Mouse (Mus musculus) CD4-positive, CD25-positive, alpha-beta regulatory T cell, adult 4 months (primary cell): ENCODE data around the gene Rab12. TPM values are rescaled to one million over a fixed set of nuclear protein-coding genes. Genes with fewer than 3 reads are reported as not detected.

ENCODE experiments used
- ATAC-seq: one replicate; pipeline ENCODE4 v1.8.0; 2017
- polyA plus RNA-seq, 2 experiments: library from polyadenylated mRNA; unstranded; fragments of 100-300 nt; shearing (Covaris generic); gene quantifications; one replicate each; pipeline ENCODE4 v1.2.1; 2017

Rab12 gene
- polyA plus RNA-seq, 2 experiments from 2014 or later, result 13.5 to 15.9 TPM

DNA sequence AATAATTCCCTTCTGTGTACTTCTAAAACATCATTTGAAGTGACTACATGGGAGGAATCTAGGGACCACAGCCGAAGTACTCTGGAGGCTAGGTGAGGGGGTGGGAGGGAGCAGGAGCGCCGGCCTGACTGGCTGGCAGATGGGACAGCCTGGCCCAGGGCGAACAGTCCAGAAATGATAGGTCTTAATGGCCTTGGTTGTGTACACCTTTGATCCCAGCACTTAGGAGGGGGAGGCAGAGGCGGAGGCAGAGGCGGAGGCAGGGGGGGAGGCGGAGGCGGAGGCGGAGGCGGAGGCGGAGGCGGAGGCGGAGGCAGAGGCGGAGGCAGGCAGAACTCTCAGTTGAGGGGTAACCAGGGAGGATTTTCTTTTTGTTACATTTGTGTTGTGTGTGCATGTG is 20.9 kb downstream of the Rab12 start:
- ATAC-seq, result no peak

DNA sequence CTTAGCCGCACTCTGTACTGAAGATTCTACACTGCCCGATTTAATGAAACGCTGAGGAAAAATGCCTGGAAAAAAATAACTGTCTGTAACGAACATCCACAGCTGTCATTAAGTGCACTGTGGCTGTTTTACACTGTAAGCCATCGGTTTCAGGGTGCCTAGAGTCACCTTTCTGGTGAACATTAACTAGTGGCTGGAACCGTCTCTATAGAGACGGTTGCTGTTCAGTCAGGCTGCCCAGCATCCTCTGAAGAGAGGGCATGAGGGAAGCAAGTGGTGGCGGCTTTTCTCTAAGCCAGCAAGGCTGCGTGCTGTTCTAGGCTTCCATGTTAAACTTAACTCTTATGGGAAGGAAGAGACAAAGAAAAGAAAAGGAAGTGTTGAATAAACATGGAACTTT is 22.9 kb downstream of the Rab12 start:
- ATAC-seq, result no peak

DNA sequence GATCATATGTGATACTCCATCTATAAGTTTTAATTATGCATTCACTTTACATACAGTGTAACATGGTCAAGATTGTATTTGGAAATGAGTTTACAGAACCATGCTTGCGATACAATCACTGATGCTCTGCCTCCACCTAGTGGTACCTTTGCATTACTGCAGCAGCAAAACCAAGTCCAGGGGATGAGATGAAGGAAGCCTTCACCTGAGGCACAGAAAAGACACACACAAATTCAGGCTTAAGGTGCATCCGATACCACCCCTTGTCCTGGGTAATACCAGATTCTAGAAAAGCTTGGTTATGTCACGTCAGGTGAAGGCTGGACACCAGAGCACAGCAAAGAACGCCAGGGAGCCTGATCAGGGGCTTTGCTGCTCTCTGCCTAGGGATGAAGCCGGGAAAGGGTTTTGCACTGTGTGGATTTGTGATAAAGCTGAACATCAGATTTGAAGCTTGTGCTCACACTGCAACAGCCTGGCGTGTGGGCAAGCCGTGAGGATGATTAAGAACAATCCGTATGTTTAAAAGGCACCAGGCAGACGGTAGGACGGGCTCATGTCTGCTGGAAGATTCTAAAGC is 29.4 kb downstream of the Rab12 start:
- peak; percentile 72 for ATAC-seq

DNA sequence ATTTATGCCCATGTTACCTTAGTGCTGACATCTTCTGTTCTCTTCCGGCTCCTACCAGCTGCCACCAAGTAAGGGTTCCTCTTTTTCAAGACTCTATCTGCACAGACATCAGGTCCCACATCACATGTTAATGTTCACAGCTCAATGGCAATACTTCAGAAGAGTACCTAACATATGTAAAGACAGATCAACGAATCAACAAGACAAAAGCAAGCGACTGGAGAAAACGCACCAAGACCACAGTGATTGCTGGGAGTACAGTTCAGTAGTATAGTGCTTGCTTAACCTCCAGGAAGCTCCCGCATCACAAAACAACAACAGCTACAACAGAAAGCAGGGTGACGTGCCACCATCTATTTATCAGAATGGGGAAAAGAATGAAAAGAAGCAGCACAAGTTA is 33.0 kb downstream of the Rab12 start:
- ATAC-seq, result no peak

DNA sequence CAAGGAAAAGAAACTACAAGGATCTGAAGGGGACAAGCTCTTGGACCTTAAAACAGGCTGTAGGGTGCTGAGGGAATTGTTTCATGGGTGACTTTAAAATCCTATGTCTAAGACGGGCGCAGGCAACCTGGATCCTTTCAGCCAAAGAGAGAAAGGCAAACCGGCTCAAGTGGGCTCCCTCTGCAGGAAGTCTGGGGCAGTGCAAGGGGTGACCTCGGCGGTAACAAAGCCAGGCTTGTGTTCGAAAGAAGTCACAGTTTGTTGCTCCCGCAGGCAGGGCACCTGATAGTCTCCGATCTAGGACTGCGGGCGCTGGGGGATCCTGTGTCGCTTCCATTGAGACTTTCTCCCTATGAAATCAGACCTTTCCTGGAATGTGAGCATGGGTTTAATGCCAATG is 33.8 kb downstream of the Rab12 start:
- peak; percentile 83 for ATAC-seq

DNA sequence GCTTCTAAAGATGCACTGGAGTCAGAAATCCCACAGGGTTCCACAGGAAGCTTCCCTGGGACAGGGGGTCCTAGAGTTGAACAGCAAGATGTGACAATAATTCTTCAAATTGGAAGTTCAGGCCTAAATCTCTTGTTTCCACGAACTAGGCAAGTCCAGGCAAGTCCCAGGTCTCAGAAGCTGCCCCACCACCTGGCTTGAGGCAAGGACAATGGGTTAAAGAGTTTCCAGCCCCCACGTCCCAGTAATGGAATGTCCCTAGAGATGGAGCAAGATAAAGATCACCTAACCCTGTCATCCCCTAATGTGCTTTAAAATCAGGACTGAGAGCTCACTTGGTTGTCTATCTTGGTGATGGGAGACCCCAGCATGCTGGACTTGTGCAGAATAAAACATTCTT is 34.6 kb downstream of the Rab12 start:
- no peak for ATAC-seq

DNA sequence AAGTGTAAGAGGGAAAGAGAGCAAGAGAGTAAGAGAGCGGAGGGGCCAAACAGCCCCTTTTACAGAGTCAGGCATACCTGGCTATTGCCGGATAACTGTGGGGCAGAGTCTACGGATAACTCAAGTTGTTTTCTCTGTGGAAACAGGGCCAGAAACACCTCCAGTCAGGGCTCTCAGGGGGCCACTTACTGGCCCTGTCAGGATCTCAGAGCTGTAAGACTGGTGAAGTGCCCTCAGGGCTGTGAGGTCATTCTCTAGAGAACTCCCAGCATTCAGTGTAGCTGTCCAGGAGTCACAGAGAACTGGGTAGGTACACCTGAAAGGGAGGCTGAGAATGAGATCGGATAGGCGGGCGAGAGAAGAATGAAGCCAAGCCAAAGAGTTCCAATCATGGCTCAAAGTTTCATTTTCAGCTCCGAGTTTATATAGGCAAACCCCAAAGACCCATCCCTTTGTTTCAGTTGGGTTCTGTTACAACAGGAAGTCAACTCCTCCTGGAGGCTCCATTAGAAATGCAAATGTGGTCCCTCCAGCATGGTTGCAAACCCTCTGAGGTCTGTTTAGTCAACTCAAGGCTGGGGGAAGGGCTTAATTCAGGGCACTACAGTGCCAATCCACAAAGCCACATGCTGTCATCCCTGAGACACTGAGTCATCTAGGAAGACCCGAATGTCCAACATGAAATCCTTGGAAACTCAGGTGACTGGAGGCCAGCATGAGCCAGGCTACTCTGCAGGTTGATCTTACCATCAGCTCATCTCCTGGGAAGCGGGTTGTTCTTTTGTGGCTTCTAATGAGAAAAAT is 35.7 kb downstream of the Rab12 start:
- ATAC-seq, result no peak

DNA sequence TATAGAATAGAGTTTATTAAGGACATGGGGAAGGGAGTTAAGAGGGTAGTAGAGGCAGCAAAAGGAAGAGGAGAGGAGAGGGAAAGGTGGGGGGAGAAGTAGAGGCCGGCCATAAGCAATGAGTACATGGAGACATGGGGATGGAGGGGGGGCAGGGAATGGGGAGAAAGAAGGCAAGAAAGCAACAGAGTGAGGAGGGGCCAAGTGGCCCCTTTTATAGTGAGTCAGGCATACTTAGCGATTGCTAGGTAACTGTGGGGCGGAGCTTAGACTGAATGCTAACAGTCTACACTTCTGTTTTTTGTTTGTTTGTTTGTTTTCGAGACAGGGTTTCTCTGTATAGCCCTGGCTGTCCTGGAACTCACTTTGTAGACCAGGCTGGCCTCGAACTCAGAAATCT is 38.2 kb downstream of the Rab12 start:
- no peak for ATAC-seq

DNA sequence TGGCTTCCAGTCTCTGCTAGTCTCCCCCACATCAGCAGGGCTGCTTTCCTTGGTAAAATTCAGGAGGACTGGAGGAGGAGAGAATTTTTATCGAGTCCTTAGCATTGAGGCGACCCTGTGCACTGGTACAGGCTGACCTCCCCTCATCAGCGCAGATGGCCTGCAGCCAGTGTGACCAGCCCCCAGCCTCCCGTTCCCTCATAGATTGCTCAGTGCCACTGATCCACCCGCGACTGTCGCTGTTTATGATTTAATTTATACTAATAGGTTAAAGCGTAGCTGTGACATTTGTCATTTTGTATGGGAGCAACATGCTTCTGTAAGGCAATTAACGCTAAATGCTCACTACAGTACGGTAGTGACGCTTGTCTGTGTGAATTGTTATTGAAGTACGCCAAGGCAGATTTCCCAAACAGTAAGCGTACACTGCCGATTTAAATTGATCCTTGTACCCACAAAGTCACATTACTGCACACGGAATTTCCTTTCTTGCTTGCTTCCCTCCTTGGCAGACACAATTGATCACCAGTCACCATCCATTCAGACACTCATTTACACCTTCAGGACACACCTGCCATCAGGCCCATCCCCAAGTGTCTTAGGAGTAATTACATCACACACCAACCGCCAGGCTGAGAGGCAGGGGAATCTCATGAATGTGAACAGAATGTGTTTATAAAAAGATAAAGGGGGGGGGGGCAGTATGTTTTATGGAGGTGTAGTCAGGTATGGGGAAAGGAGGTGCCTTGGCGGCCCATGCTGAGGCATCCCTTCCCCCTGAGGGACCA is 38.8 kb downstream of the Rab12 start:
- ATAC-seq, result no peak

DNA sequence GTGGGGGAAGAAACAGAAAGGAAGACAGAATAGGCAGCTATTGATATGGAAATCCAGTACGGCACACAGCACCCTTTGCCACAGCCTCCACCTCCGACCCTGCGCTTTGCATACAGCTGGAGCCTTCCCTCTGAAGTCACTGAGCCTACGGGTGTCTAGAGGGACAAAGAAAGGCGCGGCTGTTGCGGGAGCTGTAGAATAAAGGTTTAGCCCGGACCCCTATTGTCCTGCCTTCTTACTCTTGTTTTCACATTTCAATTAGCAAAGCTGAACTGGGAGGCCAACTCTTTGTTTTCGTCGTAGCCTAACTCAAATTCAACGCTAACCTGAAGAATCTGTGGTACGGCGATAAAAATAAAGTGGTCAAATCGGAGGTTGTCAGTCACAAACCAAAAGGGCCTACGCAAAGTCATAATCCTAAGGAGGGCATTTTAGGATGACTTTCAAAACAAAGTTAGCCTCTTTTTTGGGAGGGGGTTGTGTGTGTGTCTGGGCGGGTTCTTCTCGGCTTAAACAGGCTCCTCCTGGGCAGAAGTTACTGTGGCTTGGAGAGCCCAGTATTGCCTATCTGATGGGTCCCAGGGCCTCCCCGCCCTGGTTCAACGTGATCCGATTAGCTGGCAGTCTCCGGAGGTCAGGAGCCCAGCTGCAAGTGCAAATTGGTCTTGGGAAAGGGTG is 39.6 kb downstream of the Rab12 start:
- no peak for ATAC-seq

DNA sequence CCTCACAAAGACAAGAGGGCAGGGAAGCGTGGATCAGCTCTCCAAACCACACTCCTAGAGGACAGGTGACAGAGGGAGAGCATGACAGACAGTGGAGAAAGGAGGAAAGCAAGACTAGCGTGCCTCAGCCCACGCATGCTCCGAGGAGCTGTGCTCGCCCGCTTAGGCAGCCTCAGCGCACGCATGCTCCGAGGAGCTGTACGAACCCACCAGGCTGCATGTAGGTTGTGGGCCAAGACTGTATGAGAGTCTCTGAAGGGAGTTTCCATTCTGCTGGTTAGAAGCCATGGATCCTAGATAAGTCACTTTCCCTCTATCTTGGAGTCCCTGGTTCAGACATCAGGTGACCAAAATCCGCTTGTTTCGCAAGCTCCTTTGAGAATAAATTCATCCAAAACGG is 40.2 kb downstream of the Rab12 start:
- no peak for ATAC-seq

DNA sequence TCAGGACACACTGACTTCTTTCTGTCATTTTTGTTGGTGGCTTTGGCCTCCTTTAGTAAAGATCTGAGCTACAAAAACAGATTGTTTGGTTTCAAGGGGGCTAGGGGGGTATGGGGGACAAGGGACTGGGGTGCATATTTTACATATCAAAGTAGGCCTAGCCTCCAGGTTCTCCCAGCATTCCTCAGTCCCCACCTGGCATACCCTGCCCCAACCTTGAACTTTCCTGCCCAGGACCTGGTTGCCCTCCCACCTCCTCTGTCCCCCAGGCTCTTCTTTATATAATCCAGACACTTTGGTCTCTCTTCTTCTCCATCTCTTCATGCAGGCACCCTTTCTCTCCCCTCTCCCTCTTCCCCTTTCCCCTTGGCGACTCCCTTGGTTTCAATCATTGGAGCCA is 46.3 kb downstream of the Rab12 start:
- ATAC-seq, result no peak

DNA sequence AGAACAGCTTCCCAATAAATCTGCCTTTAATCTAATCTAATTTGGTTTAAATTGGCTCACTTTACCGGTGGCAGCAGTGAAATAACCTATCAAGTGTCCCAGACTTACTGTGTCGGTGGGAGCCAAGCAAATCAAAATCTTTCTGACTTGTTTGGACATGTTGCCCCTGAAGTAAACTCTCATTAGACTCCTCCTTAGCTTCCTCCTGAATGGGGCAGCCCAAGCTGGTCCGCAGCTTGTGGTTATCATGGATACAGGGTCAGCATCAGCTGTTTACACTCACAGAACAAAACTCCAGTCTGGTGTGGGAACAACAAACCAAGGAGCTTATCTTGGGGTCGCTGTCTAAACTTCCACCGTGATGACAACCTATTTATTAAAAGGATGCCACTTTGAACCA is 47.8 kb downstream of the Rab12 start:
- no peak for ATAC-seq

DNA sequence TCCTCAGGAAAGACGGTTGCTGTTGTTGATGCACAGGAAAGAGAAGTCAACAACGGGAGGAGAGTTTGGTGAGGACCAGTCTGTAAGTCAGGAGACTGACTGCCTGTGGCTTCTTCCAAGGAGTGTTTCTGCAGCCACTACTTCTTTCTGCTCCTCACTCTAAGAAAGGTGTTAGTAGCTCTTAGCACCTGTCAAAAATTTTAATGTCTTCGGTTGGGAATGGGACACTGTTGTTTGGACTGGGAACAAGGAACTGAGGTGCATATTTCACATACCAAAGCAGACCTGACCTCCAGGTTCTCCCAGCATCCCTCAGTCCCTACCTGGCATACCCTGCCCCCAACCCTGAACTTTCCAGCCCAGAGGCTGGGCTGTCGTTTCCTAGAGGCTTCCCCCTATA is 48.3 kb downstream of the Rab12 start:
- no peak for ATAC-seq

DNA sequence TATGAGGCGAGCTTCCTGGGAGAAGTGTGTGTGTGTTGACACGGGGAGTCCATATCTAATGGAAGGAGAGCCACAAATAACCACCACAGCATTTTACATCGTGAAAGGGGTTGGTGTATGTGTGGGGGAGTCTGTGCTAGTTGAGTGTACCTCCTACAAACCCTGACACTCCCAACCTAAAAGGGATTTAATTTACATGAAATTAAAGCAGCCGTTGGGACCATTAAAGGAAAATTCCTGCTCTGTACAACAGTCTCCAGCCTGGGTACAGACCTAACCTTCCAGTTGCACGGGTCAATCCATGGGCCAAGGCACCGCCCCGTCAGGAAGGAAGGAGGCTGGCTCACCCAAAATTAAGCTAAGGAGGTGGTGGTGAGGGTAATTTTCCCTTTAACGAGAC is 49.5 kb downstream of the Rab12 start:
- ATAC-seq, result no peak

DNA sequence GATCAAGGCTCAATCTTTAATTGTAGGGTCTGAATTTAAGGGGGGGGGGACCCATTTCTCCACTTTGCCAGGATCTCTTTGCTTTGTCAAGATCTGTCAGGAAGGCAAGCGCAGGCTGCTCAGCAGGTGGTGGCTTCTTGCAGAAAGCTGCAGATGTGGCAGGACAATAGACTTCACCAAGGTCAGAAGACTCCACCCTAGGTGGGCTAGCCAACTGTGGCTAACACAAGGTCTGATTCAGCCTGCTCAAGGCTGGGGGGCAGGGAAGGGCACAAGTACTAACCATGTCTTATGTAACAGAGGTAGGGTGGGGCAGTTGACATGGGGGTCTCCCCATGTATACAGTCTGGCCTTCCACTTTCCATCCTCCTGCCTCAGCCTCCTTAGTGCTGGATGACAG is 62.3 kb downstream of the Rab12 start:
- ATAC-seq, result no peak

DNA sequence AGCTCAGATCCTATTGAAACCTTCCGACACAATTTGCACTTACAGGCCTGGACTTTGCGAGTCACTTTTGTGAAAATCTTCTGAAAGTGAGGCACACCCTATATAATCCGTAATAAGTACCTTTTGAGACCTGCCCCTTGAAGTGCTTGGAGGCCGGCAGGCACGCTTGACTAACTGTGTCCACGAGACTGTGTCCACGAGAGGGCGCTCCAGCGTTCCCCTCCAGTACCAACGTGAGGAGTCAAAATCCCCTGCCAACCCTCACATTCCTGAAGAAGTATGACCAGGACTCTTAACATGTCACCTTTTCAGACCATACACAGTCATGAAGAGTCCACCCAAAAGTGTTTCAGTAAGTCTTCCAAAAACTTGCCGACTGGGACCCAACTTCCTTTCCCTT is 68.4 kb downstream of the Rab12 start:
- ATAC-seq, result peak; percentile 44

DNA sequence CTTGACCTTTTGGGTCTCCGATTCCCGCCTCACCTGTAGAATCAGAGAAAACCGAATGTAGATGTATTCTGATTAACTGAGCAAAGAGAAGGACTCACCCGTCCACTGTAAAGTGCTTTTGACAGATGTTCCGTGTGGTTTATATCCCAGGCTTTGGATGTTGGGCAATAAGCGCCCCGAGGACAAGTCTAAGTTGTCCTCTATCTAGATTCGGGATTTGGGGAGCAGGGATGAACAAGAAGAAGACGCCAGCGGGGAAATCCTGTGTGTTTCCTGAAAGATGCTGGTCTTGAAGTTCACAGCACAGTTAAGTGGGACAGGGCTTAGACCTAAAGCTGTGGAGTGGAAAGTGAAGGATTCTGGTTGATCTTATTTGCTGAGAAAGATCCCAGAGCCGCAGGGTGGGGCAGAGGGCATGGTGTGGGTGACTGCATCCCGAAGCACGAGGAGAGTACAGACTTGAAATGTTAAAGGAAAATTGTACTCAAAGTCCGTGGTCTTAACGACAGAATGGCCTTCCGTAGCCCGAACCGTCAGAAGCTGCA is 68.9 kb downstream of the Rab12 start:
- ATAC-seq, result no peak

DNA sequence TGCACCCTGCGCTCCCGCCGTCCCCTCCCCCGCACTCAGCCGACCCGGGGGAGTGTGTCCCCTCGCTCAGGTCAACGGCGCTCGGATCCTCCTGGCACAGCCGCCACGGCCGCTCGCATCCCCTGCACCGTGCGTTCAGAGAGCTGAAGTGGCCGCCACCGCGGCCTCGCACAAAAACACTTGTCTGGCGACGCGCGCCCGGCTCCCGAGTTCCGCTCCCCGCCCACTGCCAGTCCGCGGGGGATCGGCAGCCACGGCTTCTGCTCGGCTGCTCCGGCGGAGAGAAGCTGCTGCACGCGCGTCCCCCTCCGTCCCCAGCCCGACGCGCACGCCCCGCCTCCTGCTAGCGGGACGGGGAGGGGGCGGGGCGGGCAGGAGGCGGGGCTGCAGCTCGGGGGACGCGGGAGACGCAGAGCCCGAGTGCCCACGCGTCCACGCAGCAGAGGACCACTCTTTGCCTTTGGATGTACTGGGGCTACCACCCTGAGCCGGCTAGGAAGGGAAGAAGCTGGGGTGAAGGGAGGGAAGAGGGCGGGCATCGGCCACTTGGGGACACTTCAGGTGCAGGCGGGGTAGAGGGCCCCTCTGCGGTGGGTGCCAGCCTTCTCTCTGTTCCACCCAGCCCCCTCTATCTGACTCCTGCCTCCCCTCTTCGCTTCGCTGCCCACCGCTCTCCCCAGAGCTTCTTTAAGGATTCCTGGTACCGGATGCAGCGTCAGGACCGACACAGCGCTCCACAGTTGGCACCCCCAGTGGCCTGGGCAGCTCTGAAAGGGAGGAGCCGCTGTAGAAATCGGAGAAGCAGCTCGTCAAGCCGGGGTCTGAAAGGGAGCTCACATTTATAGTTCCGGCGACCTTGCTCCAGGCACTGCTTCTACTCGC is 69.8 kb downstream of the Rab12 start, which contains the start of gene Mtcl1:
Gene Mtcl1, minus strand, starts transcription at position 291 of the 882 bp plus-strand sequence.
- ATAC-seq, result peak; percentile 52

DNA sequence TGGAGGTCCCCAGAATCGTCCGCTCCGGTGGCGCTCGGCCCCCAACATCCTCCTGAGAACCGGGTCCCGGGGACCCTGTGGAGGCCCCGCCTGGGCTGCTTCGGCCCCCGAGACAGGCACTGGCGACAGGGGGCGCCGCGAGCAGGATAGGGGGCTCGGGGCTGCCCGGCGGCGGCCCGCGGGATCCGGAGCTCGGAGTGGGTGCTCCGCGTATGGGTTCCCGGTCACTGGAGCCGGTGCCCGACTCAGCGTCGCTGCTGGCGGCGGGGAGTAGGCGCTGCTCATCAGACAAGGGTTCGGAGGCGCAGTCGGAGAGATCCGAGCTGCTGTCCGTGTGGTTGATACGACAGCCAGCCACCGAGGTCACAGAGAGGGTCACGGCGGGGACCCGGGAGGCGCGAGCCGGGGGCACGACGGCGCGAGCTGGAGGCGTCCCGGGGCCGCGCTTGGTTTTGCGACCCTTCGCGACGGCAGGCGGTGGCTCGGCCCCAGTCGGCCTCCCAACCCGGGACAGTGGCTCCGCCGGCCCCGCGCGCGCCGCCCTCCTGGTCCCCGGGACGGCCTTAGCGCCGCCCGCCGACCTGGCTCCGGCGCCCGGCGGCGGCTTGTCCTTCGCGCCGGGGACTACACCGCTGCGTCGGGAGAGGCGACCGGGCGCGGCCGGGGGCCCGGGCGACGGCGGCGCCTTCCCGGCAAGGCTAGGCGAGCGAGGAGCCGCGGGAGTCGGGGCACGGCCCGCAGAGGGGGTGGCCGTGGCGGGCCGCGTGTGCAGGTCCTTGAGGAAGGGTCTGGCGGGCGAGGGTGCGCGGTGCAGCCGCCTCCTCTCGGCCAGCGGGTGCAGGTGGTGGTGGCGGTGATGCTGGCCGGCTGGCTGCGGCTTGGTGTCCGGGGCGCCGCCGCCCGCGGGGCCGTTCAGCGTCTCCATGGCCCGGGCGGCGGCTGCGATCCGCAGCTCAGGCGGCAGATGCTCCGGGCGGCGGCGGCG is 70.8 kb downstream of the Rab12 start:
- ATAC-seq, result no peak

DNA sequence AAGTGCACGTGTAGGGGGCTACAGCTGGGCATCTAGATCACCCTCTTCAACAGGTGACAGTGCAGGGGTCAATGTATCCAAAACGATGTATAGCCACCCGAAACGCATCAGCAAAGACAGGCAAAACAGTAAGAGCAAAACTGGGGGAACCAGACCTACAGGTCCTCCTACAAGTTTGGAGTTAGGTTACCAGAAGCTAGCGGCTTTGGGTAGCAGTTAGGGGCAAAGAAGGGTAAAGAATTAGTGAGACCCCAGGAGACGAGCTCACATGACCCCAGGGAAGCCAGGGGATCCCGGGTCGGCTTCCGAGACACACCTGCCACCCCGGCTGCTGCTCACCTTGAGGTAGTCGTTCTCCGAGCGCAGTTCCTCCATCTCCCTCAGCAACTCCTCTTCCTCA is 71.6 kb downstream of the Rab12 start:
- ATAC-seq, result no peak
